Mouse (Mus musculus): ENCODE data around the gene Ninj1. TPM values are rescaled to one million over a fixed set of nuclear protein-coding genes. Genes with fewer than 3 reads are reported as not detected.

The Ninj1 gene
- polyA plus RNA-seq, 1 experiment from 2014 or later = 20.4 TPM

- Histone ChIP-seq H3K27ac (ENCODE audit: low read depth, low read length) (no peak overlapping the region), H3K36me3 (ENCODE audit: control insufficient read depth, insufficient read depth, low read length) (no peaks in the 10 kb centered on the region), H3K9me3 (ENCODE audit: control insufficient read depth, low read length) (no peaks in the 10 kb centered on the region), H3K4me2 (ENCODE audit: low read depth) (no peak overlapping the region), H3K4me3 (ENCODE audit: low read depth, low read length) (no peak overlapping the region), H3K4me1 (ENCODE audit: control insufficient read depth, insufficient read depth, low read length) (peaks cover 2% of the 10 kb centered on the region; the same call in 1 of the 2 replicates), H3K27me3 (ENCODE audit: control insufficient read depth, insufficient read depth, low read length) (peaks cover 8% of the 10 kb centered on the region; the same call in 1 of the 2 replicates), H3K9ac (ENCODE audit: low read length) (no peak overlapping the region)
- DNase-seq (ENCODE audit: low spot score) = no peak
- WGBS = 82% methylated on average over 4 of the region's 4 CpGs
- ATAC-seq (ENCODE audit: insufficient read depth, low FRiP score, low TSS enrichment) = no peak
Measured at GRCm38 (mm10) chr13:49219367-49219766, 32.1 kb downstream of the Ninj1 start.

GRCm38 (mm10) chr13:49220912-49221311 lies 33.6 kb downstream of the Ninj1 start:
- no peak overlapping the region for H3K9ac ChIP-seq (ENCODE audit: low read length)
- 0 out of 2 replicates have a peak, but pooled peaks cover 2% of the 10 kb centered on the region for H3K27me3 ChIP-seq (ENCODE audit: control insufficient read depth, insufficient read depth, low read length)
- no peaks in the 10 kb centered on the region for H3K4me1 ChIP-seq (ENCODE audit: control insufficient read depth, insufficient read depth, low read length)
- no peaks in the 10 kb centered on the region for H3K9me3 ChIP-seq (ENCODE audit: control insufficient read depth, low read length)
- H3K36me3 ChIP-seq (ENCODE audit: control insufficient read depth, insufficient read depth, low read length) = no peaks in the 10 kb centered on the region
- H3K27ac ChIP-seq (ENCODE audit: low read depth, low read length) = no peak overlapping the region
- no peak overlapping the region for H3K4me2 ChIP-seq (ENCODE audit: low read depth)
- H3K4me3 ChIP-seq (ENCODE audit: low read depth, low read length) = no peak overlapping the region
- ATAC-seq (ENCODE audit: insufficient read depth, low FRiP score, low TSS enrichment) (no peak), DNase-seq (ENCODE audit: low spot score) (no peak)
- WGBS = 18% methylated on average over 5 of the region's 5 CpGs

- no peaks in the 10 kb centered on the region for H3K4me1 ChIP-seq (ENCODE audit: control insufficient read depth, insufficient read depth, low read length)
- WGBS = 17% methylated on average over 10 of the region's 10 CpGs
- no peak overlapping the region for H3K4me2 ChIP-seq (ENCODE audit: low read depth)
- H3K27me3 ChIP-seq (ENCODE audit: control insufficient read depth, insufficient read depth, low read length) = no peaks in the 10 kb centered on the region
- no peak overlapping the region for H3K9ac ChIP-seq (ENCODE audit: low read length)
- ATAC-seq (ENCODE audit: insufficient read depth, low FRiP score, low TSS enrichment) (no peak), DNase-seq (ENCODE audit: low spot score) (no peak)
- H3K36me3 ChIP-seq (ENCODE audit: control insufficient read depth, insufficient read depth, low read length) = no peaks in the 10 kb centered on the region
- no peak overlapping the region for H3K4me3 ChIP-seq (ENCODE audit: low read depth, low read length)
- H3K9me3 ChIP-seq (ENCODE audit: control insufficient read depth, low read length) = no peaks in the 10 kb centered on the region
- H3K27ac ChIP-seq (ENCODE audit: low read depth, low read length) = no peak overlapping the region
Measured at GRCm38 (mm10) chr13:49224314-49224713, 37.0 kb downstream of the Ninj1 start.

- no peak overlapping the region for H3K4me2 ChIP-seq (ENCODE audit: low read depth)
- H3K36me3 ChIP-seq (ENCODE audit: control insufficient read depth, insufficient read depth, low read length) = no peaks in the 10 kb centered on the region
- H3K9me3 ChIP-seq (ENCODE audit: control insufficient read depth, low read length) = no peaks in the 10 kb centered on the region
- ATAC-seq (ENCODE audit: insufficient read depth, low FRiP score, low TSS enrichment) (no peak), DNase-seq (ENCODE audit: low spot score) (no peak)
- no peak overlapping the region for H3K9ac ChIP-seq (ENCODE audit: low read length)
- H3K27me3 ChIP-seq (ENCODE audit: control insufficient read depth, insufficient read depth, low read length) = no peaks in the 10 kb centered on the region
- WGBS = 22% methylated on average over 6 of the region's 6 CpGs
- no peaks in the 10 kb centered on the region for H3K4me1 ChIP-seq (ENCODE audit: control insufficient read depth, insufficient read depth, low read length)
- no peak overlapping the region for H3K4me3 ChIP-seq (ENCODE audit: low read depth, low read length)
- H3K27ac ChIP-seq (ENCODE audit: low read depth, low read length) = no peak overlapping the region
Measured at GRCm38 (mm10) chr13:49224729-49225128, 37.4 kb downstream of the Ninj1 start.

GRCm38 (mm10) chr13:49225159-49225558 lies 37.9 kb downstream of the Ninj1 start:
- Histone ChIP-seq H3K4me3 (ENCODE audit: low read depth, low read length) (no peak overlapping the region), H3K27me3 (ENCODE audit: control insufficient read depth, insufficient read depth, low read length) (no peaks in the 10 kb centered on the region), H3K9me3 (ENCODE audit: control insufficient read depth, low read length) (no peaks in the 10 kb centered on the region), H3K4me1 (ENCODE audit: control insufficient read depth, insufficient read depth, low read length) (no peaks in the 10 kb centered on the region), H3K27ac (ENCODE audit: low read depth, low read length) (no peak overlapping the region), H3K9ac (ENCODE audit: low read length) (no peak overlapping the region), H3K36me3 (ENCODE audit: control insufficient read depth, insufficient read depth, low read length) (no peaks in the 10 kb centered on the region), H3K4me2 (ENCODE audit: low read depth) (no peak overlapping the region)
- DNase-seq (ENCODE audit: low spot score) (no peak), ATAC-seq (ENCODE audit: insufficient read depth, low FRiP score, low TSS enrichment) (no peak)
- 63% methylated on average over 3 of the region's 3 CpGs for WGBS

GRCm38 (mm10) chr13:49225633-49226032 lies 38.3 kb downstream of the Ninj1 start:
- no peak for ATAC-seq (ENCODE audit: insufficient read depth, low FRiP score, low TSS enrichment)
- no peaks in the 10 kb centered on the region for H3K36me3 ChIP-seq (ENCODE audit: control insufficient read depth, insufficient read depth, low read length)
- no peak overlapping the region for H3K4me2 ChIP-seq (ENCODE audit: low read depth)
- no peaks in the 10 kb centered on the region for H3K27me3 ChIP-seq (ENCODE audit: control insufficient read depth, insufficient read depth, low read length)
- no peak overlapping the region for H3K4me3 ChIP-seq (ENCODE audit: low read depth, low read length)
- no peaks in the 10 kb centered on the region for H3K4me1 ChIP-seq (ENCODE audit: control insufficient read depth, insufficient read depth, low read length)
- no peak overlapping the region for H3K9ac ChIP-seq (ENCODE audit: low read length)
- no peak for DNase-seq (ENCODE audit: low spot score)
- WGBS = 18% methylated on average over 4 of the region's 4 CpGs
- H3K9me3 ChIP-seq (ENCODE audit: control insufficient read depth, low read length) = no peaks in the 10 kb centered on the region
- H3K27ac ChIP-seq (ENCODE audit: low read depth, low read length) = no peak overlapping the region

GRCm38 (mm10) chr13:49233792-49234572 lies 46.7 kb downstream of the Ninj1 start:
- Histone ChIP-seq H3K4me1 (ENCODE audit: control insufficient read depth, insufficient read depth, low read length) (no peaks in the 10 kb centered on the region), H3K9ac (ENCODE audit: low read length) (no peak overlapping the region), H3K36me3 (ENCODE audit: control insufficient read depth, insufficient read depth, low read length) (no peaks in the 10 kb centered on the region), H3K4me3 (ENCODE audit: low read depth, low read length) (no peak overlapping the region), H3K9me3 (ENCODE audit: control insufficient read depth, low read length) (no peaks in the 10 kb centered on the region), H3K27ac (ENCODE audit: low read depth, low read length) (no peak overlapping the region), H3K27me3 (ENCODE audit: control insufficient read depth, insufficient read depth, low read length) (no peaks in the 10 kb centered on the region), H3K4me2 (ENCODE audit: low read depth) (no peak overlapping the region)
- WGBS = 96% methylated on average over 8 of the region's 8 CpGs
- DNase-seq (ENCODE audit: low spot score) (no peak), ATAC-seq (ENCODE audit: insufficient read depth, low FRiP score, low TSS enrichment) (no peak)

GRCm38 (mm10) chr13:49234711-49235110 lies 47.4 kb downstream of the Ninj1 start:
- Histone ChIP-seq H3K4me3 (ENCODE audit: low read depth, low read length) (no peak overlapping the region), H3K9ac (ENCODE audit: low read length) (no peak overlapping the region), H3K4me2 (ENCODE audit: low read depth) (no peak overlapping the region), H3K9me3 (ENCODE audit: control insufficient read depth, low read length) (no peaks in the 10 kb centered on the region), H3K27me3 (ENCODE audit: control insufficient read depth, insufficient read depth, low read length) (no peaks in the 10 kb centered on the region), H3K4me1 (ENCODE audit: control insufficient read depth, insufficient read depth, low read length) (no peaks in the 10 kb centered on the region), H3K27ac (ENCODE audit: low read depth, low read length) (no peak overlapping the region), H3K36me3 (ENCODE audit: control insufficient read depth, insufficient read depth, low read length) (no peaks in the 10 kb centered on the region)
- DNase-seq (ENCODE audit: low spot score) (no peak), ATAC-seq (ENCODE audit: insufficient read depth, low FRiP score, low TSS enrichment) (no peak)
- 92% methylated on average over 4 of the region's 4 CpGs for WGBS

- 89% methylated on average over 8 of the region's 8 CpGs for WGBS
- Histone ChIP-seq H3K4me2 (ENCODE audit: low read depth) (no peak overlapping the region), H3K9ac (ENCODE audit: low read length) (no peak overlapping the region), H3K4me1 (ENCODE audit: control insufficient read depth, insufficient read depth, low read length) (no peaks in the 10 kb centered on the region), H3K27ac (ENCODE audit: low read depth, low read length) (no peak overlapping the region), H3K9me3 (ENCODE audit: control insufficient read depth, low read length) (no peaks in the 10 kb centered on the region), H3K4me3 (ENCODE audit: low read depth, low read length) (no peak overlapping the region), H3K36me3 (ENCODE audit: control insufficient read depth, insufficient read depth, low read length) (no peaks in the 10 kb centered on the region), H3K27me3 (ENCODE audit: control insufficient read depth, insufficient read depth, low read length) (no peaks in the 10 kb centered on the region)
- ATAC-seq (ENCODE audit: insufficient read depth, low FRiP score, low TSS enrichment) = no peak
- DNase-seq (ENCODE audit: low spot score) = no peak
Measured at GRCm38 (mm10) chr13:49237617-49238016, 50.3 kb downstream of the Ninj1 start.
